Mouse (Mus musculus) testis, postnatal 10 days (tissue): ENCODE results near the gene Arsj.

ENCODE experiments used
- DNase-seq: peaks from one replicate; pipeline ENCODE4 v3.0.0; 2021; ENCODE audit warnings: low spot score

The Arsj gene

DNA sequence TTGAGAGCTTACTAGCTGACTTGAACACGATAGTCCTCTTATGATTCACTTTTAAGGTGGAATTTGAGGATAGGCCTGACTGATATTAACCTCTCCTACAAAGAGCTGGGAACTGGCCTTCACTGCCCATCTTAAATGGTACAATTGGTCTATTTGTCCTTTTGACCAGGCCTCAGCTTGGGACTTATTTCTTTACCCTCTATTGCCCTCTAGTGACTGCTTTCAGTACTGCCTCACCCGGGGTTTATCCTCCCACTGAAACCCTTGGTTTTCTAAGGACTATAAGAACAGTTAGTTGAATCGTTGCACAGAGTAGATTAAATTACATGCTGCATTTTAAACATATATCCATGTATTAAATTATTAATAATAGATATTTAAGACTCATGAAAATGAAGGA is 39.4 kb downstream of the Arsj start:
- peak; percentile 86 for DNase-seq

DNA sequence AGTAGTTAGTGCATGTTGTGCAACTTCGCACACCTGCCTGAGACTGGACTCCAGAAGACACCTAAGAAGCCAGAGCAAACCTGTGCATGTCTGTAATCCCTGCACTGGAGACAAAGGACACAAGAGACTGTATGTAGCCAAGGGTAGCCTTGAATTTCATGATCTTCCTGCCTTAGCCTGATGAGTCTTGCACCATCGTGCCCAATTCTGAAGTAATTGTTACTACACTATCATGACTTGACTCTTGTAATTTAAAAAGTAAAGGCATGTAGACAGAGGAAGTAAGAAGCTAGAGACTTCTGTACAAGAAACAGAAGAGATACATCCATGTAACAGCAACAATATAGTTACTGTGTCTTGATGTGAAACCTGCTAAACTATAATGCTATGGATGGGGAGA is 40.7 kb downstream of the Arsj start:
- DNase-seq: no peak

GRCm38 (mm10) chr3:126430524-126431064 is 67.1 kb downstream of the Arsj start:
- DNase-seq: no peak

DNA sequence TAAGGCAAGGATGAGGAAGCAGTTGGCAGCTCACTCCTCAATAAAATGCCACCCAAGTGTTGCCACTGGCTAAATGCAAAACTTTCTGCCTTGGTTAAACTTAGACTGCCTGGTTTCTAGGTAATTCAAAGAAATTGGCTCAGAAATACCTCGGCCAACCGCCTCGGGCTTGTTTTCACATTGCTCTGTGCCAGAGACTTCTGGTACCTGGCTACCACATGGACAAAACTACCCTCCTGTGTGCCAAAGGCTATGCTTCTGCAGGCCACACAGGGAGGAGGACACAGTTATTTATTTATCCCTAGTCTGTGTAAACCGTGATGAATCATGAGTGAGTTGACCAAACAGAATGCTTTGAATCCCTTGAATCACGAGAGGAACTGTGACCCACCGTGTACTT is 75.8 kb downstream of the Arsj start:
- DNase-seq: no peak

- no peak for DNase-seq
These were observed 85.6 kb downstream of the Arsj start for GRCm38 (mm10) chr3:126449058-126449457.

- no peak for DNase-seq
These were observed 86.0 kb downstream of the Arsj start for GRCm38 (mm10) chr3:126449515-126449914.

- no peak for DNase-seq
These were observed 92.5 kb downstream of the Arsj start for GRCm38 (mm10) chr3:126455787-126456482.

- DNase-seq: no peak
These were observed 99.8 kb downstream of the Arsj start for GRCm38 (mm10) chr3:126463119-126463815.

GRCm38 (mm10) chr3:126464262-126464661 is 100.8 kb downstream of the Arsj start:
- DNase-seq: no peak
